Mouse (Mus musculus): ENCODE results near the gene Auh.

DNA sequence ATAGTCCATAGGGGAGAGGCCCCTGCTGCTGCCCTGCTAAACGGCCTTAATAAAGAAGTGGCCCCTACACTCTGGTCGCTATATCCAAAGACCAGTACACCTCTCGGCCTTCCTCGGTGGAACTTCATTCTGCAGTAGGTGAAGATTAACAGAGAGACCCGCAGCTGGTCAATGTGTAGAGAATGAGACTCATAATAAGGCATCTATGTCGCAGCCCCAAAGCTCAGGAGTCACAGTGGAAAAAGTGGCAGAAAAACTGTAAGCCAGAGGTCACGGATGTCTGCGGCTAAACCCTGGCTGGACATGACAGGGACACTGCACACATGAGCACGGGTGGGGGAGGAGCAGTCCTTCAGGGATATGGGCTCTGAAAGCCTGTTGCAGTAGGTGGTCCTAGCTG lies 39.2 kb downstream of the Auh start:
- TF ChIP-seq CTCF (IDR thresholded peaks at IDR 0.05; ENCODE audit: insufficient read depth, low read length) (no peak), POLR2A (IDR thresholded peaks at IDR 0.05; ENCODE audit: borderline replicate concordance, extremely low read depth, low read depth, low read length) (no peak)

All from lung, adult 2 months (tissue).